Mouse (Mus musculus) kidney, embryonic 15.5 days (tissue): Measurements from ENCODE around the gene Gp1ba. TPM values are rescaled to one million over a fixed set of nuclear protein-coding genes. Genes with fewer than 3 reads are reported as not detected.

Experiments used
- ATAC-seq: fragments of 200-750 bp; cut with Nextera tagmentation; replicated peaks from 2 replicates; pipeline ENCODE4 v1.8.0; 2017; ENCODE audit warnings: moderate TSS enrichment; ENCODE audit not compliant: low FRiP score
- H3K27ac ChIP-seq: fragments of 300-500 bp; sonication (generic); 2 replicates; pipeline ENCODE4 v1.5.1; 2015; ENCODE audit warnings: mild to moderate bottlenecking, inconsistent platforms
- H3K27me3 ChIP-seq: fragments of 300-500 bp; sonication (generic); 2 replicates; pipeline ENCODE4 v1.6.1; 2015; ENCODE audit warnings: inconsistent platforms
- H3K36me3 ChIP-seq: fragments of 300-500 bp; sonication (generic); 2 replicates; pipeline ENCODE4 v1.6.1; 2015; ENCODE audit warnings: inconsistent platforms
- H3K4me1 ChIP-seq: fragments of 300-500 bp; sonication (generic); 2 replicates; pipeline ENCODE4 v1.6.1; 2015; ENCODE audit warnings: inconsistent platforms
- H3K4me2 ChIP-seq: fragments of 300-500 bp; sonication (generic); 2 replicates; pipeline ENCODE4 v1.6.1; 2015; ENCODE audit warnings: moderate library complexity, mild to moderate bottlenecking, inconsistent platforms
- H3K4me3 ChIP-seq: fragments of 300-500 bp; sonication (generic); replicated peaks from 2 replicates; pipeline ENCODE4 v1.5.1; 2015; ENCODE audit warnings: mild to moderate bottlenecking, inconsistent platforms
- H3K9ac ChIP-seq: fragments of 300-500 bp; sonication (generic); 2 replicates; pipeline ENCODE4 v1.6.1; 2015; ENCODE audit warnings: mild to moderate bottlenecking, inconsistent platforms
- H3K9me3 ChIP-seq: fragments of 300-500 bp; sonication (generic); replicated peaks from 2 replicates; pipeline ENCODE4 v1.6.1; 2016; ENCODE audit warnings: inconsistent platforms
- WGBS: fragments of 180-500 bp; shearing (Covaris S2); methylation state at CpG from one replicate; pipeline ENCODE4 v1.1.7; 2015; ENCODE audit warnings: mixed read lengths; 5-methylcytosine and 5-hydroxymethylcytosine counted together
- polyA plus RNA-seq: library from polyadenylated mRNA; unstranded; fragments of >200 nt; fragmentation: Nextera tagmentation; extraction: Ambion mirVana; gene quantifications from 2 replicates; pipeline ENCODE4 v1.2.1, GENCODE M21; 2015

Gp1ba gene
- polyA plus RNA-seq, 1 experiment from 2014 or later = 0.30 TPM

DNA sequence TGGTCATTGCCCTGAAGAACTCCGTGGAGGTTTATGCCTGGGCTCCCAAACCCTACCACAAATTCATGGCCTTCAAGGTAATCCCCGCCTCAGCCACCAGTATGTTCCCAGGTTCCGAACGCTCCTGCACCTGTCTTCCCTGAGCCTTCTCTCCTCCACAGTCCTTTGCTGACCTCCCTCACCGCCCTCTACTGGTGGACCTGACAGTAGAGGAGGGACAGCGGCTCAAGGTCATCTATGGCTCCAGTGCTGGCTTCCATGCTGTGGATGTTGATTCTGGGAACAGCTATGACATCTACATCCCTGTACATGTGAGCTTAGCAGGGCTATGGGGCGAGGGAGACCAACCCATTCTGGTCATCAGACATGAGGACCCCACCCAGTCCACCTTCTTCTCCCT is 26.4 kb upstream of the Gp1ba start:
- ATAC-seq = no peak
- WGBS = 79% methylated on average over 7 of the region's 7 CpGs
- Histone ChIP-seq H3K9ac (no peak overlapping the region), H3K36me3 (peaks cover 58% of the 10 kb centered on the region), H3K4me3 (no peak overlapping the region), H3K27ac (no peak overlapping the region), H3K4me2 (no peak overlapping the region), H3K4me1 (peaks cover 35% of the 10 kb centered on the region), H3K27me3 (no peaks in the 10 kb centered on the region), H3K9me3 (no peaks in the 10 kb centered on the region)

DNA sequence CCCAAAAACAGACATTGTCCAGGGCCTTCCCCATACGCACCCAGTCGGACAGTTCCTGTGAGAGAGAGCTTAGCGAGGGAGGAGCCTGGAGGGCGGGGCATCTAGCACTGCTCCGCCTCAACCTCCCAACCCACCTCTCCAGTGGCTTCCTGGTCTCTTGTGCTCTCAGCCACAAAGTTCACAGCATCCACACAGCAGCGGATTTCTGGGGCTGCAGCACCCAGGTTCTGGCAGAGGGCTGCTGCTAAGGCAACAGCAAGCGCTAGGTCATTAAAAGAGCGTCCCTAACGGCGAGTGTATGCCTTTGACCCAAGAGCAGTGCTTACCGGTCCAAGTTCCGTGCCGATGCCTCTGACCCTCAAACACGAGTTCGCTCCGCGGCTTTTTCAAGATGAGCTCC is 23.8 kb upstream of the Gp1ba start:
- under 1% methylated on average over 17 of the region's 17 CpGs for WGBS

DNA sequence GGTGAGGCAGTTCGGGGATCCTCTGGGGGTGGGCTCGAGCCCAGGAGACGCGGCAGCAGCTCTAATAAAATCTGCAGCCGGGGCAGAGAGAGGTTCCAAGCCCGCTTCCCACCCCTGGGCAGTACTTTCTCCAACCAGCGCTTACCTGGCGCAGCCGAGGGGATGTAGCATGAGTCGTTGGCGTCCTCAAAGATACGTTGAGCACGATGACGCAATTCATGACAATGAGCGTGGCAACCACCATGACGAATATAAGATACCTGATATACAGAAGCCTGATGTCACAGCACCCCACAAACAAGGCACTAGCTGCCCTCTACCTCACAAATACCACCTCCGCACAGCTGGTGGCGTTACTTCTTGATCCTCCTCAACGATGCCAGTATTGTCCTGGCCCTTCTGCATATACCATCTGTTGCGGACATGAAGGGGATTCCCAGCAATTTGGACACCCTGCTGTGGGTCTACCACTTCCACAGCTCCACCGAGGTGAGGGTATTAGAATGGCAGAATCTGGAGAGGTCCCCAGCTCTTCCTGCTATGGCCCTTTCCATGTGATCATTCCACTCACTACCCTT is 23.3 kb upstream of the Gp1ba start, which contains the start of gene 4930544D05Rik:
Gene 4930544D05Rik, plus strand, starts transcription at position 333 of the 578 bp plus-strand sequence.
- H3K36me3 ChIP-seq = peaks cover 28% of the 10 kb centered on the region
- no peaks in the 10 kb centered on the region for H3K9me3 ChIP-seq
- ATAC-seq = 0 out of 2 replicates have a peak, but pooled peaks have one; percentile 1
- H3K4me3 ChIP-seq = peak within 1 kb of the TSS; percentile 44
- peak within 1 kb of the TSS; percentile 46 for H3K27ac ChIP-seq
- 17% methylated on average over 21 of the region's 21 CpGs for WGBS
- peak within 1 kb of the TSS; percentile 48 for H3K9ac ChIP-seq
- H3K4me1 ChIP-seq = peaks cover 20% of the 10 kb centered on the region
- peak within 1 kb of the TSS; percentile 75 for H3K4me2 ChIP-seq
- H3K27me3 ChIP-seq = no peaks in the 10 kb centered on the region

More for the DNA sequence above, 23.8 kb upstream of the Gp1ba start:
- H3K4me1 ChIP-seq = peaks cover 20% of the 10 kb centered on the region
- H3K36me3 ChIP-seq = peaks cover 33% of the 10 kb centered on the region
- peak overlapping the region; percentile 44 for H3K4me3 ChIP-seq
- peak overlapping the region; percentile 46 for H3K27ac ChIP-seq
- no peaks in the 10 kb centered on the region for H3K27me3 ChIP-seq
- H3K9me3 ChIP-seq = no peaks in the 10 kb centered on the region
- peak overlapping the region; percentile 48 for H3K9ac ChIP-seq
- peak overlapping the region; percentile 75 for H3K4me2 ChIP-seq
- peak; percentile 86 for ATAC-seq

DNA sequence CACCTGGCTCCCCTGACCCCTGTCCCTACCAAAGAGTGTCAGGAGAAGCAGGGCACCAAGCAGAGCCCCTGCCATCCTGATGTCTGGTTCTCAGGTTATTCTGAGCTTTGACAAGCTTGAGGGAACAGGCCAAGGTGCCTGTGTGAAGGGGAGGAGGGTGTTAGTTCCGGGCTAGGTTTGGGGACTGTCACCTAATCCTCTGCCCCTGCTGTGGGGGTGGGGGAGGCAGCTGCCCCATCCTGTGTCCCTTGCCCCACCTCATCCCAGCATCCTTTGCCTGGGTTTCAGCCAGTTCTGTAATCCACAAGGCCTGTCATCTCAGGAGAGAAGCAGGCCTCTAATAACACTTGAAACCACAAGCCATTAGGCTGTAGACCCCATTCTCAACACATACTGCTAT is 19.8 kb upstream of the Gp1ba start, which contains the start of gene Chrne:
Gene Chrne, minus strand, starts transcription at position 116 of the 400 bp plus-strand sequence.
- Histone ChIP-seq H3K27ac (no peak within 1 kb of the TSS), H3K9me3 (no peaks in the 10 kb centered on the region), H3K4me3 (no peak within 1 kb of the TSS), H3K9ac (no peak within 1 kb of the TSS), H3K4me1 (peaks cover 26% of the 10 kb centered on the region), H3K27me3 (no peaks in the 10 kb centered on the region), H3K36me3 (no peaks in the 10 kb centered on the region), H3K4me2 (no peak within 1 kb of the TSS)
- no peak for ATAC-seq
- WGBS = 45% methylated on average over 1 of the region's 1 CpGs

DNA sequence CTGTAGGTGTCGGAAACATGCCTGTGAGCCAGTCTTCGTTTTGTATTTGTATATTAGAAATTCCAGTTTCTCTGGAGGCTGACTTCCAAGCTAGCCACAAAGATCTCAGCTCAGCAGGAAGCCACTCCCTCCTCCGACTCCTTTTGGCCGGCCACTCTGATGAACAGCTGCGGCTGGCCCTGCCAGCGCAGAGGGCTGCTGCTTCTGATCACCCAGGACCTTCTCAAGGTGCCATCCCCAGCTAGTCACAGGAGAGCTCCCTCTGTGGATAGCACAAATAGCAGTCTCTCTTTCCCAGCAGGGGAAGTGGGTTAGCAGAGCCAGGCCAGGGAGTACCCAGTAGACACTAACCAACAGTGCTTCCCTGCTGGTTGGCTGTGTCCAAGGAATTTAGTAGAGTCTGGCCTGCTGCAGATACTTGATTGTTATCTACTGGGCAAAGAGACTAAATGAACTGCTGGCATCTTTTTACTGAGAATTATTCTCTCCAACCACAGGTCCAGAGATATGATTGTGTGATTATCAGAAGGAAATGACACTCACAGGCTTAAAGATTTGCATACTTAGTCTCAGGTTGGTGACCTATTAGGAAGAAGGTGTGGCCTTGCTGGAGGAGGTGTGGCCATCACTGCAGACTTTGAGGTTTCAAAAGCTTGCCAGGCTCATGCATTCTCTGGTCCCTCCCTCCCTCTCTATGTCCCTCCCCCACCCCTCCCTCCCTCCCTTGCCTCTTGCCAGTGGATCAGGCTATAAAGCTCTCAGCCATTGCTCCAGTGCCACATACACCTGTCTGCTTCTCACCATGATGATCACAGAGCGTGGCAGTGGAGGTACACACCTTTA is 16.7 kb upstream of the Gp1ba start:
- Histone ChIP-seq H3K36me3 (no peaks in the 10 kb centered on the region), H3K27me3 (no peaks in the 10 kb centered on the region), H3K4me3 (no peak overlapping the region), H3K4me2 (no peak overlapping the region), H3K9ac (no peak overlapping the region), H3K27ac (no peak overlapping the region), H3K4me1 (0 out of 2 replicates have a peak, but pooled peaks cover 6% of the 10 kb centered on the region), H3K9me3 (no peaks in the 10 kb centered on the region)
- no peak for ATAC-seq
- 35% methylated on average over 7 of the region's 7 CpGs for WGBS

DNA sequence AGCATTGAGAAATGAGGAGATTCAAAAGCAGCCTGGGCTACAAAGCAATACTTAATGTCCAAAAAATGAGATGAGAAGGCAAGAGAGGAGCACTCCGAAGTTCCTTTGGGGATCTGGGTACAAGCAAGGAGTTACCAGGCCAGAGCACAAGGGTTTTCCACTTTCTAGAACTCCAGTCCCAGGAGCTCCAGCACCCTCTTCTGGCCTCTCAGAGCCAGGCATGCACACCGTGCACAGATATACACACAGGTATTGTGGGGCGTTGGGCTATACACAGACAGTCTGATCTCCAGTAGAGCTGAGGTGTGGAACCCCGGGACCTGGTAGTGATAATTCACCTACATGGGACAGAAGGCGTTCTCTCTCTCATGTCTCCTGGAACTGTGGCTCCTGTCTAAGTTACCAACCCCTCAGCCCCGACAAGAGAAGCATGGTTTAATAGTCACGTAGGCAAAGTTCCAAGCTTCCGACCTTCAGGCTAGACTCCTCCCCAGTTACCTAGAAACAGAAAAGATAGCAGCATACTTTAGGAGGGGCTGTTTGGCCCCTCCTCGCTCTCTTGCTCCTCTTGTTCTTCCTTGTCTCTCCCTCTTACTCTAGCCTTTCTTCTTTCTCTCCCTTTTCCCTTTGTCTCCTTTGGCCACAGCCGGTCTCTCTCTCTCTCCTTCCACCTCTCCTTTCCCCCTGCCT is 15.7 kb upstream of the Gp1ba start:
- Histone ChIP-seq H3K27ac (no peak overlapping the region), H3K36me3 (no peaks in the 10 kb centered on the region), H3K4me2 (no peak overlapping the region), H3K4me1 (0 out of 2 replicates have a peak, but pooled peaks cover 6% of the 10 kb centered on the region), H3K4me3 (no peak overlapping the region), H3K9me3 (no peaks in the 10 kb centered on the region), H3K27me3 (no peaks in the 10 kb centered on the region), H3K9ac (no peak overlapping the region)
- WGBS = 81% methylated on average over 10 of the region's 10 CpGs
- ATAC-seq = no peak

DNA sequence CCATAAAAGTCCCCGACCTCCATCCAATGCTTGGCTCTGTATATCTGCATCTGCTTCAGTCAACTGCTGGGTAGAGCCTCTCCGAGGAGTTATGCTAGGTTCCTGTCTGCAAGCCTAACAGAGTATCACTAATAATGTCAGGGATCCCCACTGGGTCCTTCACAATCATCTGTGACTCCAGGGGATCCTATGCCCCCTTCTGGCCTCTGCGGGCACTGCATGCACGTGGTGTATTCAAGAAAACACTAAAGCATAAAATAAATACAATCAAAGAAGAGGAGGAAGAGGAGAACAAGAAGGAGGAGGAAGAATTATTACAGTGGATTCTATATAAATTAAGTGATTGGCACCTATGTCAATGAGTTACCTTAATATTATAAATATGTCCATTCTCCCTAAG is 13.4 kb upstream of the Gp1ba start:
- no peak overlapping the region for H3K27ac ChIP-seq
- H3K27me3 ChIP-seq = no peaks in the 10 kb centered on the region
- 0 out of 2 replicates have a peak, but pooled peaks cover 6% of the 10 kb centered on the region for H3K4me1 ChIP-seq
- ATAC-seq = no peak
- no peaks in the 10 kb centered on the region for H3K9me3 ChIP-seq
- H3K36me3 ChIP-seq = no peaks in the 10 kb centered on the region
- no peak overlapping the region for H3K4me3 ChIP-seq
- no peak overlapping the region for H3K4me2 ChIP-seq
- no peak overlapping the region for H3K9ac ChIP-seq
- whole genome bisulfite sequencing = 53% methylated on average over 4 of the region's 4 CpGs

DNA sequence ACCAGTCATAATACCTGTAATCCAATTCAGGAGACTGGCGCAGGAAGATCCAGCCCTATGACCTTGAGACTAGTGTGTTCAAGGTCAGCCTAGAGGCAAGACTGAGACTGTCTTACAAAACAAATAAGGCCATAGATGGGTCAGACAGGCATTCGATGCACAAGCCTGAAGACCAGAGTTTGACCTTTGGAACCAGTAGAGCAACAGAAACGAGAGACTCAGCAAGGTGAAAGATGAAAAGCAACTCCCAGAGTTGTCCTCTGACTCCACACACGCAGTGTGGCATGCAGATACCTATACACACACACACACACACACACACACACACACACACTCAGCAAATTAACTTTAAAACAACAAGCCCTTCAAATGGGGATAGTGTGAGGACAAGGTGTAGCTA is 12.0 kb upstream of the Gp1ba start:
- no peak overlapping the region for H3K27ac ChIP-seq
- no peak overlapping the region for H3K4me3 ChIP-seq
- 62% methylated on average over 4 of the region's 4 CpGs for WGBS

DNA sequence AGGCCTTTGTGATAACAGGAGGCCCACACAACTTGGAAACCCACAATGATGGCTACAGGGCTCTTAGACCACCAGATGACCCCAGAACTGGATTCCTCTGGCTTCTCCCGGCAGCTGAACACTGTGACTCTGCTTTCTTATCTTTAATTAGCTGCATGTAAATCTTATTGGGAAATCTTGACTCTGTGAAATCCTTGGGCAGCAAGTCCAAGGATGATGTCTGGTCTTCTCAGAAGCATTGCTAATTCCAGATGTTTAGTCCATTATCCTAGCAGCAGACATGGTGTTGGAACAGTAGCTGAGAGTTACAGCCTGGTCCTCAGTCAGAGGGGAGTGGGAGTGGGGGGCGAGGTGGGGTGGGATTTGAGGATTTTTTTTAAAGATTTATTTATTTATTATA is 10.5 kb upstream of the Gp1ba start:
- WGBS = 58% methylated on average over 2 of the region's 2 CpGs
- H3K4me1 ChIP-seq = no peaks in the 10 kb centered on the region
- H3K4me2 ChIP-seq = no peak overlapping the region
- no peak overlapping the region for H3K27ac ChIP-seq
- H3K9me3 ChIP-seq = no peaks in the 10 kb centered on the region
- no peak overlapping the region for H3K9ac ChIP-seq
- no peaks in the 10 kb centered on the region for H3K36me3 ChIP-seq
- no peak overlapping the region for H3K4me3 ChIP-seq
- H3K27me3 ChIP-seq = no peaks in the 10 kb centered on the region
- ATAC-seq = no peak

More for the DNA sequence above, 12.0 kb upstream of the Gp1ba start:
- no peak for ATAC-seq
- H3K27me3 ChIP-seq = no peaks in the 10 kb centered on the region
- 0 out of 2 replicates have a peak, but pooled peaks cover 4% of the 10 kb centered on the region for H3K4me1 ChIP-seq
- no peaks in the 10 kb centered on the region for H3K9me3 ChIP-seq
- no peak overlapping the region for H3K4me2 ChIP-seq
- H3K36me3 ChIP-seq = no peaks in the 10 kb centered on the region
- no peak overlapping the region for H3K9ac ChIP-seq

DNA sequence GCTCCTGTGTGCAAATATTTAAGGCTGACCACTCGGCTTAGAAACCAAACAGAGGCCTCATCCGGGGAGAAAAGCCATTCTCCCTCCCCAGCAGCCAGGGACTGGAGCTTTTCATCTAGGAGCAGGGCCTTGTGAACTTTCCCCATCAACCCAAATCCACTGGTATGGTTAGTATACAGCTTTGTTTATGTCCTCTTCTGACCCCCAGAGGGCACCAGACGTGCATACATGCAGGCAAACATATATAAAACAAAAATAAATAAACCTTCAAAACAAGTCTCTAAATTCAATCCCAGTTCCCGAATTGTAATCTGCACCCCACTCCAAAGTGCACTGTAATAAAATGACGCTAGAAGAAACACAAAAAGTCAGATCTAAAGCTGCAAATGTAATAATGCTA is 9.4 kb upstream of the Gp1ba start:
- Histone ChIP-seq H3K27me3 (no peaks in the 10 kb centered on the region), H3K4me3 (no peak overlapping the region), H3K27ac (no peak overlapping the region), H3K9me3 (no peaks in the 10 kb centered on the region), H3K36me3 (no peaks in the 10 kb centered on the region), H3K4me2 (no peak overlapping the region), H3K9ac (no peak overlapping the region), H3K4me1 (no peaks in the 10 kb centered on the region)
- WGBS = 48% methylated on average over 5 of the region's 5 CpGs
- ATAC-seq = no peak

DNA sequence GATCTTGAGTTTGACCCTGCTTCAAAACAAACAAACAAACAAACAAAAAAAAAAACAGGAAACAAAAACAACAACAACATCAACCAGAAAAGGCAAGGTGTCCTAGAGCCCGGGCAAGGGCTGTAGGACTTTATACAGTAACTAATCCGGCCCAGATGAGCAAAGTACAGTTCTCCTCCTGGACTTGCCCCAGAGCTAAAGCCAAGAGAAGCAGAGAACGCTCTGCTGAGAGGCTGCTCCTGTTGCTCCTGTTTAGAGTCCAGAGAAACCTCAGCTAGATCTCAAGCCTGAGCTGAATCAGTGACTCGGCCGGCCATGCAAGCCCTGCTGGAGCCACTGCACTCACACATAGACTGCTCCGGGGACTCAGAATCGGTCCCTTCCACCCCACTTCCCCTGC is 8.8 kb upstream of the Gp1ba start:
- H3K4me3 ChIP-seq = no peak overlapping the region
- H3K9me3 ChIP-seq = no peaks in the 10 kb centered on the region
- H3K27me3 ChIP-seq = no peaks in the 10 kb centered on the region
- no peak overlapping the region for H3K9ac ChIP-seq
- H3K4me1 ChIP-seq = no peaks in the 10 kb centered on the region
- 0 out of 2 replicates have a peak overlapping the region, but pooled peaks have one; percentile 22 for H3K27ac ChIP-seq
- ATAC-seq = no peak
- H3K4me2 ChIP-seq = no peak overlapping the region
- 77% methylated on average over 7 of the region's 7 CpGs for WGBS
- H3K36me3 ChIP-seq = no peaks in the 10 kb centered on the region

DNA sequence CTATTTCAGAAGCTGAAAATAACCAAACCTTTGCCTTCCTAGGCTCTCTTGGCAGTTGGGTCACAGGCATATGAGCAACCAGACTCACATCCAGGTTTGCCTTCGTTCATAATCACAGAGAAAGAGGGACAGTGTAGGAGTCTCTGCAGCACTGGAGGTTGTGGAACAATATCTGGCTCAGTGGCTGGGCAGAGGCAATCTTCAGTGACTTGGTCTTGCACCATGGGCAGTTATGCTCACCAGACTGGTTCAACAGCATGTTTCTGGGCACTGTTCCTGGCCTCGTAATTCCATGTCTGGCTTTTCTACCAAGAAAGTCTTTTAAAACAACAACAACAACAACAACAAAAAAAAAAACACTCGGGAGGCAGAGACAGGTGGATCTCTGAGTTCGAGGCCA is 3.3 kb upstream of the Gp1ba start:
- Histone ChIP-seq H3K9me3 (no peaks in the 10 kb centered on the region), H3K27ac (no peak overlapping the region), H3K27me3 (no peaks in the 10 kb centered on the region), H3K4me3 (no peak overlapping the region), H3K4me1 (no peaks in the 10 kb centered on the region), H3K36me3 (no peaks in the 10 kb centered on the region), H3K9ac (no peak overlapping the region), H3K4me2 (no peak overlapping the region)
- WGBS = 84% methylated on average over 4 of the region's 4 CpGs
- no peak for ATAC-seq
